Mouse (Mus musculus): ENCODE data around the gene Cct8. TPM values are rescaled to one million over a fixed set of nuclear protein-coding genes. Genes with fewer than 3 reads are reported as not detected.

The Cct8 gene
- total and polyA plus RNA-seq, 3 experiments: 393 to 1,102 (median 812) TPM

- TF ChIP-seq MAFK (IDR thresholded peaks at IDR 0.05; ENCODE audit: borderline replicate concordance, low read depth, low read length) (no peak), NRF1 (IDR thresholded peaks at IDR 0.05; ENCODE audit: insufficient read depth, low read depth, low read length, poor library complexity, severe bottlenecking) (peak; percentile 80), ZKSCAN1 (IDR thresholded peaks at IDR 0.05; ENCODE audit: low read depth, low read length) (no peak), MAX (IDR thresholded peaks at IDR 0.05; ENCODE audit: low read length) (peak; percentile 13; the same call in 1 of the 2 replicates), GABPA (IDR thresholded peaks at IDR 0.05; ENCODE audit: low read depth, low read length) (no peak), MYB (IDR thresholded peaks at IDR 0.05; ENCODE audit: low read depth, low read length) (no peak), ZC3H11A (IDR thresholded peaks at IDR 0.05; ENCODE audit: low read depth, low read length) (no peak), CTCF (IDR thresholded peaks at IDR 0.05 in 2 of 3, conservative IDR thresholded peaks at IDR 0.05 in 1 of 3; ENCODE audit: control insufficient read depth in 1 of 3, insufficient read depth in 1 of 3, low read depth in 2 of 3, low read length in 3 of 3, poor library complexity in 1 of 3, severe bottlenecking in 1 of 3) (no peak), KAT2A (conservative IDR thresholded peaks at IDR 0.05; ENCODE audit: low read depth, low read length) (peak; percentile 55; the same call in 1 of the 2 replicates), MAZ (IDR thresholded peaks at IDR 0.05; ENCODE audit: low read depth, low read length) (no peak; the same call in 1 of the 2 replicates), SMC3 (IDR thresholded peaks at IDR 0.05; ENCODE audit: low read depth, low read length) (no peak), ETS1 (IDR thresholded peaks at IDR 0.05; ENCODE audit: low read depth, low read length) (no peak)
These were observed 55.4 kb downstream of the Cct8 start, which contains the start of gene Rwdd2b (continued) for GRCm38 (mm10) chr16:87440184-87440686.

GRCm38 (mm10) chr16:87438697-87439096 is 57.0 kb downstream of the Cct8 start:
- no peak overlapping the region; a peak in 1 of 4 replicates for H3K4me3 ChIP-seq (ENCODE audit: control insufficient read depth in 1 of 2, insufficient read depth in 1 of 2, low read depth in 2 of 2, low read length in 2 of 2)
- H3K36me3 ChIP-seq (ENCODE audit: control insufficient read depth in 1 of 2, insufficient read depth in 2 of 2, low read length in 2 of 2): peaks cover 0 to 3% of the 10 kb centered on the region in 2 experiments; a peak in 2 of 4 replicates
- DNase-seq (ENCODE audit: low read depth, low spot score): no peak
- no peak overlapping the region for H3K27ac ChIP-seq (ENCODE audit: control insufficient read depth, low read depth, low read length)
- peaks cover 2 to 10% of the 10 kb centered on the region in 2 experiments for H3K4me1 ChIP-seq (ENCODE audit: control insufficient read depth in 1 of 2, insufficient read depth in 2 of 2, low read length in 2 of 2)
- no peaks in the 10 kb centered on the region for H3K9me3 ChIP-seq (replicated peaks; ENCODE audit: insufficient read depth, low read length)
- no peaks in the 10 kb centered on the region; the same call in 1 of the 2 replicates for H3K79me2 ChIP-seq (ENCODE audit: control insufficient read depth, insufficient read depth, low read length, poor library complexity)
- TF ChIP-seq BHLHE40 (IDR thresholded peaks at IDR 0.05; ENCODE audit: borderline replicate concordance, low read depth, low read length) (no peak), MAX (IDR thresholded peaks at IDR 0.05; ENCODE audit: low read length) (no peak), NELFE (IDR thresholded peaks at IDR 0.05; ENCODE audit: low read depth, low read length) (no peak), ZC3H11A (IDR thresholded peaks at IDR 0.05; ENCODE audit: low read depth, low read length) (no peak), MYC (IDR thresholded peaks at IDR 0.05; ENCODE audit: low read depth, low read length) (no peak), GABPA (IDR thresholded peaks at IDR 0.05; ENCODE audit: low read depth, low read length) (no peak), MXI1 (IDR thresholded peaks at IDR 0.05; ENCODE audit: low read depth, low read length) (no peak), MYB (IDR thresholded peaks at IDR 0.05; ENCODE audit: low read depth, low read length) (no peak), HCFC1 (IDR thresholded peaks at IDR 0.05; ENCODE audit: low read depth, low read length) (no peak), POLR2AphosphoS5 (IDR thresholded peaks at IDR 0.05; ENCODE audit: borderline replicate concordance, low read depth, low read length) (no peak), MEF2A (IDR thresholded peaks at IDR 0.05; ENCODE audit: extremely low read depth, insufficient replicate concordance, low read depth, low read length, poor library complexity, severe bottlenecking) (no peak), MAFK (IDR thresholded peaks at IDR 0.05; ENCODE audit: borderline replicate concordance, low read depth, low read length) (no peak), CTCF (IDR thresholded peaks at IDR 0.05 in 2 of 3, conservative IDR thresholded peaks at IDR 0.05 in 1 of 3; ENCODE audit: control insufficient read depth in 1 of 3, insufficient read depth in 1 of 3, low read depth in 2 of 3, low read length in 3 of 3, poor library complexity in 1 of 3, severe bottlenecking in 1 of 3) (no peak), UBTF (IDR thresholded peaks at IDR 0.05; ENCODE audit: borderline replicate concordance, insufficient read depth, low read depth, low read length) (no peak), ZNF384 (IDR thresholded peaks at IDR 0.05; ENCODE audit: low read depth, low read length) (no peak), SMC3 (IDR thresholded peaks at IDR 0.05; ENCODE audit: low read depth, low read length) (no peak), RCOR1 (IDR thresholded peaks at IDR 0.05; ENCODE audit: low read depth, low read length) (no peak), USF1 (IDR thresholded peaks at IDR 0.05; ENCODE audit: low read depth, low read length) (no peak)
- no peaks in the 10 kb centered on the region for H3K27me3 ChIP-seq (ENCODE audit: control insufficient read depth in 1 of 2, insufficient read depth in 2 of 2, low read length in 2 of 2)
- no peak overlapping the region for H3K9ac ChIP-seq (ENCODE audit: control insufficient read depth, low read depth, low read length, poor library complexity, severe bottlenecking)

Measured in MEL (cell line).